Mouse (Mus musculus) embryonic facial prominence, embryonic 12.5 days (tissue): Measurements from ENCODE around the gene Grik3. TPM values are rescaled to one million over a fixed set of nuclear protein-coding genes. Genes with fewer than 3 reads are reported as not detected.

ENCODE experiments used
- ATAC-seq: fragments of 200-750 bp; cut with Nextera tagmentation; 2 replicates; pipeline ENCODE4 v1.8.0; 2017; ENCODE audit not compliant: insufficient number of reproducible peaks, insufficient read depth, low FRiP score, low TSS enrichment
- H3K27ac ChIP-seq: fragments of 300-500 bp; sonication (generic); 2 replicates; pipeline ENCODE4 v1.5.1; 2016; ENCODE audit warnings: mild to moderate bottlenecking
- H3K27me3 ChIP-seq: fragments of 300-500 bp; sonication (generic); 2 replicates; pipeline ENCODE4 v1.6.1; 2016; ENCODE audit warnings: mild to moderate bottlenecking, moderate library complexity
- H3K36me3 ChIP-seq: fragments of 300-500 bp; sonication (generic); 2 replicates; pipeline ENCODE4 v1.6.1; 2016; ENCODE audit warnings: mild to moderate bottlenecking
- H3K4me1 ChIP-seq: fragments of 300-500 bp; sonication (generic); 2 replicates; pipeline ENCODE4 v1.6.1; 2016
- H3K4me2 ChIP-seq: fragments of 300-500 bp; sonication (generic); replicated peaks from 2 replicates; pipeline ENCODE4 v1.6.1; 2016; ENCODE audit warnings: mild to moderate bottlenecking, moderate library complexity
- H3K4me3 ChIP-seq: fragments of 300-500 bp; sonication (generic); 2 replicates; pipeline ENCODE4 v1.5.1; 2016; ENCODE audit warnings: mild to moderate bottlenecking
- H3K9ac ChIP-seq: fragments of 300-500 bp; sonication (generic); 2 replicates; pipeline ENCODE4 v1.6.1; 2016; ENCODE audit warnings: mild to moderate bottlenecking, moderate library complexity
- H3K9me3 ChIP-seq: fragments of 300-500 bp; sonication (generic); 2 replicates; pipeline ENCODE4 v1.6.1; 2016; ENCODE audit warnings: mild to moderate bottlenecking, moderate library complexity
- WGBS: fragments of 180-500 bp; shearing (Covaris S2); methylation state at CpG from one replicate; pipeline ENCODE4 v1.1.7; 2016; 5-methylcytosine and 5-hydroxymethylcytosine counted together
- polyA plus RNA-seq: library from polyadenylated mRNA; unstranded; fragments of >200 nt; fragmentation: Nextera tagmentation; extraction: Ambion mirVana; gene quantifications from 2 replicates; pipeline ENCODE4 v1.2.1, GENCODE M21; 2016

Grik3 gene
- polyA plus RNA-seq, 1 experiment from 2014 or later: 0.32 TPM

- no peaks in the 10 kb centered on the region for H3K4me1 ChIP-seq
- H3K27me3 ChIP-seq: no peaks in the 10 kb centered on the region
- no peak overlapping the region for H3K4me3 ChIP-seq
- H3K4me2 ChIP-seq: no peak overlapping the region
- H3K9me3 ChIP-seq: no peaks in the 10 kb centered on the region
- no peak overlapping the region for H3K27ac ChIP-seq
- no peak for ATAC-seq
- WGBS: 85% methylated on average over 13 of the region's 13 CpGs
- no peaks in the 10 kb centered on the region for H3K36me3 ChIP-seq
- H3K9ac ChIP-seq: no peak overlapping the region
Observed at GRCm38 (mm10) chr4:125682007-125682406, 191.5 kb downstream of the Grik3 start.

- Histone ChIP-seq H3K27me3 (no peaks in the 10 kb centered on the region), H3K4me3 (no peak overlapping the region), H3K4me2 (no peak overlapping the region), H3K36me3 (no peaks in the 10 kb centered on the region), H3K4me1 (peaks cover 9% of the 10 kb centered on the region), H3K9ac (no peak overlapping the region), H3K27ac (no peak overlapping the region), H3K9me3 (no peaks in the 10 kb centered on the region)
- ATAC-seq: no peak
- 38% methylated on average over 8 of the region's 8 CpGs for WGBS
Observed at GRCm38 (mm10) chr4:125687078-125687477, 196.6 kb downstream of the Grik3 start.

GRCm38 (mm10) chr4:125695431-125695830, 204.9 kb downstream of the Grik3 start:
- Histone ChIP-seq H3K9me3 (no peaks in the 10 kb centered on the region), H3K4me1 (peaks cover 42% of the 10 kb centered on the region), H3K27me3 (peaks cover 34% of the 10 kb centered on the region), H3K27ac (0 out of 2 replicates have a peak overlapping the region, but pooled peaks have one; percentile 46), H3K36me3 (no peaks in the 10 kb centered on the region), H3K4me2 (no peak overlapping the region), H3K9ac (no peak overlapping the region), H3K4me3 (no peak overlapping the region)
- ATAC-seq: no peak
- 20% methylated on average over 6 of the region's 6 CpGs for WGBS

GRCm38 (mm10) chr4:125696182-125696939, 205.9 kb downstream of the Grik3 start:
- Histone ChIP-seq H3K4me1 (peaks cover 37% of the 10 kb centered on the region), H3K36me3 (no peaks in the 10 kb centered on the region), H3K27me3 (peaks cover 34% of the 10 kb centered on the region), H3K9ac (no peak overlapping the region), H3K9me3 (no peaks in the 10 kb centered on the region), H3K4me3 (no peak overlapping the region), H3K4me2 (peak overlapping the region; percentile 24; the same call in 1 of the 2 replicates), H3K27ac (no peak overlapping the region)
- ATAC-seq: peak; percentile 79
- WGBS: 17% methylated on average over 18 of the region's 18 CpGs

GRCm38 (mm10) chr4:125697626-125698025, 207.1 kb downstream of the Grik3 start:
- WGBS: 23% methylated on average over 9 of the region's 9 CpGs
- H3K27me3 ChIP-seq: peaks cover 34% of the 10 kb centered on the region

GRCm38 (mm10) chr4:125699056-125699455, 208.6 kb downstream of the Grik3 start:
- no peak for ATAC-seq
- no peak overlapping the region for H3K4me3 ChIP-seq
- H3K27me3 ChIP-seq: peaks cover 34% of the 10 kb centered on the region
- 83% methylated on average over 7 of the region's 7 CpGs for WGBS
- no peak overlapping the region for H3K27ac ChIP-seq
- no peak overlapping the region for H3K9ac ChIP-seq
- H3K4me1 ChIP-seq: peaks cover 35% of the 10 kb centered on the region
- no peak overlapping the region for H3K4me2 ChIP-seq
- H3K36me3 ChIP-seq: no peaks in the 10 kb centered on the region
- H3K9me3 ChIP-seq: no peaks in the 10 kb centered on the region

More at GRCm38 (mm10) chr4:125697626-125698025, 207.1 kb downstream of the Grik3 start:
- no peak overlapping the region for H3K4me3 ChIP-seq
- no peak for ATAC-seq
- no peak overlapping the region for H3K9ac ChIP-seq
- peaks cover 34% of the 10 kb centered on the region for H3K4me1 ChIP-seq
- no peaks in the 10 kb centered on the region for H3K36me3 ChIP-seq
- no peak overlapping the region for H3K27ac ChIP-seq
- H3K9me3 ChIP-seq: no peaks in the 10 kb centered on the region
- H3K4me2 ChIP-seq: no peak overlapping the region

GRCm38 (mm10) chr4:125700331-125700730, 209.8 kb downstream of the Grik3 start:
- 81% methylated on average over 8 of the region's 8 CpGs for WGBS

GRCm38 (mm10) chr4:125702607-125703309, 212.3 kb downstream of the Grik3 start:
- no peak overlapping the region for H3K4me2 ChIP-seq
- WGBS: 70% methylated on average over 12 of the region's 12 CpGs
- no peak overlapping the region for H3K27ac ChIP-seq
- peaks cover 23% of the 10 kb centered on the region for H3K4me1 ChIP-seq
- ATAC-seq: no peak
- H3K36me3 ChIP-seq: no peaks in the 10 kb centered on the region
- no peak overlapping the region for H3K9ac ChIP-seq
- no peak overlapping the region for H3K4me3 ChIP-seq
- H3K9me3 ChIP-seq: no peaks in the 10 kb centered on the region
- H3K27me3 ChIP-seq: peaks cover 11% of the 10 kb centered on the region

More at GRCm38 (mm10) chr4:125700331-125700730, 209.8 kb downstream of the Grik3 start:
- Histone ChIP-seq H3K36me3 (no peaks in the 10 kb centered on the region), H3K9me3 (no peaks in the 10 kb centered on the region), H3K9ac (no peak overlapping the region), H3K4me1 (peaks cover 39% of the 10 kb centered on the region), H3K4me2 (no peak overlapping the region), H3K27ac (no peak overlapping the region), H3K4me3 (no peak overlapping the region), H3K27me3 (peaks cover 28% of the 10 kb centered on the region)
- no peak for ATAC-seq

GRCm38 (mm10) chr4:125703310-125703690, 212.8 kb downstream of the Grik3 start:
- Histone ChIP-seq H3K4me2 (no peak overlapping the region), H3K36me3 (no peaks in the 10 kb centered on the region), H3K9ac (no peak overlapping the region), H3K4me3 (no peak overlapping the region), H3K9me3 (no peaks in the 10 kb centered on the region), H3K27ac (no peak overlapping the region), H3K27me3 (0 out of 2 replicates have a peak, but pooled peaks cover 6% of the 10 kb centered on the region), H3K4me1 (peaks cover 21% of the 10 kb centered on the region)
- ATAC-seq: no peak
- WGBS: 32% methylated on average over 4 of the region's 4 CpGs

GRCm38 (mm10) chr4:125705746-125706145, 215.2 kb downstream of the Grik3 start:
- Histone ChIP-seq H3K36me3 (no peaks in the 10 kb centered on the region), H3K27me3 (no peaks in the 10 kb centered on the region), H3K4me2 (no peak overlapping the region), H3K4me3 (no peak overlapping the region), H3K9me3 (no peaks in the 10 kb centered on the region), H3K27ac (no peak overlapping the region), H3K4me1 (peaks cover 21% of the 10 kb centered on the region), H3K9ac (no peak overlapping the region)
- ATAC-seq: no peak
- 52% methylated on average over 8 of the region's 8 CpGs for WGBS

GRCm38 (mm10) chr4:125709716-125710115, 219.2 kb downstream of the Grik3 start:
- H3K4me2 ChIP-seq: no peak overlapping the region
- H3K4me3 ChIP-seq: no peak overlapping the region
- H3K27ac ChIP-seq: no peak overlapping the region
- no peaks in the 10 kb centered on the region for H3K36me3 ChIP-seq
- no peaks in the 10 kb centered on the region for H3K9me3 ChIP-seq
- ATAC-seq: no peak
- H3K4me1 ChIP-seq: peaks cover 12% of the 10 kb centered on the region
- 75% methylated on average over 9 of the region's 10 CpGs for WGBS
- H3K27me3 ChIP-seq: no peaks in the 10 kb centered on the region
- no peak overlapping the region for H3K9ac ChIP-seq

- no peak overlapping the region for H3K4me3 ChIP-seq
- H3K4me2 ChIP-seq: no peak overlapping the region
- no peak for ATAC-seq
- no peaks in the 10 kb centered on the region for H3K9me3 ChIP-seq
- H3K36me3 ChIP-seq: no peaks in the 10 kb centered on the region
- no peak overlapping the region for H3K27ac ChIP-seq
- no peaks in the 10 kb centered on the region for H3K4me1 ChIP-seq
- H3K9ac ChIP-seq: no peak overlapping the region
- H3K27me3 ChIP-seq: no peaks in the 10 kb centered on the region
- WGBS: 60% methylated on average over 6 of the region's 6 CpGs
Observed at GRCm38 (mm10) chr4:125717881-125718280, 227.4 kb downstream of the Grik3 start.
